Mouse (Mus musculus) kidney, embryonic 14.5 days (tissue): ENCODE measurements around the gene Trib3. TPM values are rescaled to one million over a fixed set of nuclear protein-coding genes. Genes with fewer than 3 reads are reported as not detected.

Experiments
- ATAC-seq: fragments of 200-750 bp; cut with Nextera tagmentation; 2 replicates; pipeline ENCODE4 v1.8.0; 2017; ENCODE audit warnings: moderate number of reproducible peaks, mild to moderate bottlenecking, moderate TSS enrichment, moderate library complexity; ENCODE audit not compliant: low FRiP score, low TSS enrichment
- H3K27ac ChIP-seq: fragments of 300-500 bp; sonication (generic); 2 replicates; pipeline ENCODE4 v1.5.1; 2014; ENCODE audit warnings: low read depth, mild to moderate bottlenecking, low read length, moderate library complexity, mixed read lengths
- H3K27me3 ChIP-seq: fragments of 300-500 bp; sonication (generic); 2 replicates; pipeline ENCODE4 v1.6.1; 2014; ENCODE audit warnings: mild to moderate bottlenecking, low read length; ENCODE audit not compliant: control insufficient read depth, insufficient read depth
- H3K36me3 ChIP-seq: fragments of 300-500 bp; sonication (generic); 2 replicates; pipeline ENCODE4 v1.6.1; 2014; ENCODE audit warnings: low read length, mixed read lengths; ENCODE audit not compliant: control insufficient read depth, insufficient read depth
- H3K4me1 ChIP-seq: fragments of 300-500 bp; sonication (generic); 2 replicates; pipeline ENCODE4 v1.6.1; 2014; ENCODE audit warnings: low read length, mixed read lengths; ENCODE audit not compliant: control insufficient read depth, insufficient read depth
- H3K4me2 ChIP-seq: fragments of 300-500 bp; sonication (generic); replicated peaks from 2 replicates; pipeline ENCODE4 v1.6.1; 2014; ENCODE audit warnings: low read depth, mild to moderate bottlenecking, low read length
- H3K4me3 ChIP-seq: fragments of 300-500 bp; sonication (generic); 2 replicates; pipeline ENCODE4 v1.5.1; 2014; ENCODE audit warnings: mild to moderate bottlenecking, low read length
- H3K9ac ChIP-seq: fragments of 300-500 bp; sonication (generic); 2 replicates; pipeline ENCODE4 v1.6.1; 2014; ENCODE audit warnings: low read depth, mild to moderate bottlenecking, low read length, moderate library complexity
- H3K9me3 ChIP-seq: fragments of 300-500 bp; sonication (generic); 2 replicates; pipeline ENCODE4 v1.6.1; 2016; ENCODE audit warnings: low read length; ENCODE audit not compliant: control insufficient read depth
- WGBS: fragments of 180-500 bp; shearing (Covaris S2); extraction: QIAGEN DNeasy Blood & Tissue Kit; methylation state at CpG from one replicate; pipeline ENCODE4 v1.1.7; 2014; 5-methylcytosine and 5-hydroxymethylcytosine counted together
- polyA plus RNA-seq: library from polyadenylated mRNA; unstranded; fragments of >200 nt; fragmentation: Nextera tagmentation; extraction: Ambion mirVana; gene quantifications from 2 replicates; pipeline ENCODE4 v1.2.1, GENCODE M21; 2014

Gene Trib3
- polyA plus RNA-seq, 1 experiment from 2014 or later, result 0.57 TPM

DNA sequence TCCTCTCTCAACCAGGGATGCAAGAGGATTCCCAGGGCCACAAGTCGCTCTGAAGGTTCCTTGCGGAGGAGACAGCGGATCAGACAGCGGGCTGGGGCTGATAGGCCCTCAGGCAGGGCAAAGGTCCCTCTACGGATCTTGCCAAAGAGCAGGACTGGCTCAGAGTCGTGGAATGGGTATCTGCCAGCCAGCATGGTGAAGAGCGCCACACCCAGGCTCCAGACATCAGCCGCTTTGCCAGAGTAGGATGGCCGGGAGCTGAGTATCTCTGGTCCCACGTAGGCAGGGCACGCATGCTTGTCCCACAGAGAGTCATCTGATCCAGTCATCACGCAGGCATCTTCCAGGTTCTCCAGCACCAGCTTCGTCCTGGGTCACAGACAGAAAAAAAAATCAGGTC lies 5.5 kb downstream of the Trib3 start:
- WGBS, result 85% methylated on average over 13 of the region's 13 CpGs
- Histone ChIP-seq H3K36me3 (no peaks in the 10 kb centered on the region), H3K27me3 (no peaks in the 10 kb centered on the region), H3K9me3 (no peaks in the 10 kb centered on the region), H3K27ac (no peak overlapping the region), H3K4me1 (no peaks in the 10 kb centered on the region), H3K4me2 (no peak overlapping the region), H3K4me3 (no peak overlapping the region), H3K9ac (no peak overlapping the region)
- ATAC-seq, result no peak

DNA sequence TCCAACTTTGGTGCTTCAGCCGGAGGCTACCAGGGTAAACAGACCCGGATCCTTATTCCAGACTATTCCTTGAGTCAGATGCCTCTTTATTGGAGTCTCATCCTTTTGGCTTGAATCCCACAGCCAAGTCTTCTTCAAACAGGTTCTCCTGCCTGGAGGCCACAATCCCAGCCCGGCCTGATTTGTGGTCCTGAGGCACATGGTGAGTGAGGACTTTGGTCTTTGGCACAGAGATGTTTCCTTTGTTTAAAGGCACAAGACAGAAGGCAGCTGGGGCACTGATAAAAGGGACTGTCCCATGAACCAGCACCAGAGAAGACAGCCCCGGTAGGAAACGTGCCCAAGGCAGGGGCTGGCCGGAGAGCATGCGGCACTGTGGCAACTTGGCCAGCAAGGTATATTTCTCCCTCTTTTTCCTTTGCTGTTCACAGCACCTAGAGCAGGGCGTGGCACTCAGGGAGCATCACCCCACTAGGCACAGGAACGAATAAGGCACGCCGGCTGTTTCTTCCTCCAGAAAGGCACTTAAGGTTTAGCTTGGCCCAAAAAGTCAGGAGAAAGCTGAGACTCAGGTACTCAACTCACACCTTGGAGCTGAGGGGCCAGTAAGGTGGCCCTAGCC lies 6.1 kb downstream of the Trib3 start:
- no peaks in the 10 kb centered on the region for H3K9me3 ChIP-seq
- 94% methylated on average over 11 of the region's 11 CpGs for WGBS
- no peaks in the 10 kb centered on the region for H3K27me3 ChIP-seq
- no peak overlapping the region for H3K9ac ChIP-seq
- no peak overlapping the region for H3K4me2 ChIP-seq
- ATAC-seq, result no peak
- H3K4me3 ChIP-seq, result no peak overlapping the region
- no peaks in the 10 kb centered on the region for H3K36me3 ChIP-seq
- H3K27ac ChIP-seq, result no peak overlapping the region
- H3K4me1 ChIP-seq, result no peaks in the 10 kb centered on the region

DNA sequence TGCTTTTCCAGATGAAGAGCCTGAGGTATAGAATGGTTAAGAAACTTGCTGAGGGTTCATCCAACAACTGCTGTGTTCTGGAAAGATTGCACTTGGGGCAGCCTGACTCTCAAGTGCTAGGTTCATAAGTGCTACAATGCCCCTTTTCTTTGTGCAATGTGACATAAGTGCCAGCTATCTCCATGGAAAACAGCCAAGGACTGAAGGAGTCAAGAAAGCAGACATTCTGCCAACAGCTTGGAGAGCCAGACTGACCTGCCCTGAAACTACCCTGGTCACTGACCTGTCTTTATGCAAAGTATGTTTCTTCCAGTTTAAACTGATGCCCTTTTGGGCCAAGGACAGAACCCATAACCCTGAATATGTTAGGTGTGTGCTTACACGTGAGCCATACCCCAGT lies 7.0 kb downstream of the Trib3 start:
- no peak overlapping the region for H3K9ac ChIP-seq
- H3K27ac ChIP-seq, result no peak overlapping the region
- WGBS, result 77% methylated on average over 1 of the region's 1 CpGs
- H3K27me3 ChIP-seq, result no peaks in the 10 kb centered on the region
- no peak overlapping the region for H3K4me2 ChIP-seq
- H3K4me1 ChIP-seq, result no peaks in the 10 kb centered on the region; the same call in 1 of the 2 replicates
- H3K36me3 ChIP-seq, result no peaks in the 10 kb centered on the region
- H3K4me3 ChIP-seq, result no peak overlapping the region
- H3K9me3 ChIP-seq, result no peaks in the 10 kb centered on the region
- ATAC-seq, result no peak

- 62% methylated on average over 11 of the region's 11 CpGs for WGBS
Measured at GRCm38 (mm10) chr2:152335289-152335820, 8.5 kb downstream of the Trib3 start.

DNA sequence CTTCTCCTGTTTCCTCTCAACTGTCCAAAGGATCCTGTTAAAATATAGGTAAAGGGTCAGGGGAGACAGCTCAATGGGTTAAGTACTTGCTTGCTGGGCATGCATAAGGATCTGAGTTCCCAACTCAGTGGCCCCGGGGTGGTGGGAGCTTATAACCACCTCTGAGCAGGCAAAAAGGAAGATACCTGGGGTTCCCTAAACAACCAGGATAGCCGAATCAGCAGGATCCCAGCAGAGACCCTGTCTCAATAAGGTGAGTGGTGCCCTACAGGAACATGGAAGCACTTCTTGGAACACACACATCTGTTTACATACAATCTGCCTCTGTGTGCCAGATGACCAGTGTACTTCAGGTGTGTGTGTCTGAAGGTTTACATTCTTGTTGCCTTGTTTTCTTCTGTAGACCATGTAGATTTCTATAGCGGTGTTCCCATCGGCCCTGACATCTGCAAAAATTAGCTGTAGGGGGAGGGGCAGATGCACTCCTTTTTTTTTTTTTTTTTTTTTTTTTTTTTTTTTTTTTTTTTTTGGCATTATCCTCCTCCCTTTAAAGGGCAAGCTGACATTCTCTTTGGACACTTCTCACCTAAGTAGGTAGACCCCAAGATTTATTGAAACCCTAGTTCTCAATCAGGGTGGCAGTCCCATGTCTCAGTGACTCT lies 10.4 kb downstream of the Trib3 start:
- H3K27ac ChIP-seq, result no peak overlapping the region
- no peak overlapping the region for H3K4me3 ChIP-seq
- H3K4me2 ChIP-seq, result no peak overlapping the region
- H3K9me3 ChIP-seq, result no peaks in the 10 kb centered on the region
- H3K9ac ChIP-seq, result no peak overlapping the region
- H3K4me1 ChIP-seq, result peaks cover 14% of the 10 kb centered on the region
- no peaks in the 10 kb centered on the region for H3K27me3 ChIP-seq
- H3K36me3 ChIP-seq, result peaks cover 8% of the 10 kb centered on the region; the same call in 1 of the 2 replicates
- WGBS, result 73% methylated on average over 4 of the region's 4 CpGs
- ATAC-seq, result no peak

More at GRCm38 (mm10) chr2:152335289-152335820, 8.5 kb downstream of the Trib3 start:
- H3K9me3 ChIP-seq, result no peaks in the 10 kb centered on the region
- H3K4me2 ChIP-seq, result no peak overlapping the region
- H3K27me3 ChIP-seq, result no peaks in the 10 kb centered on the region
- ATAC-seq, result no peak
- no peaks in the 10 kb centered on the region for H3K36me3 ChIP-seq
- H3K9ac ChIP-seq, result no peak overlapping the region
- H3K27ac ChIP-seq, result no peak overlapping the region
- H3K4me1 ChIP-seq, result peaks cover 14% of the 10 kb centered on the region
- H3K4me3 ChIP-seq, result no peak overlapping the region

GRCm38 (mm10) chr2:152332101-152332825 lies 11.6 kb downstream of the Trib3 start, which contains the start of gene Rbck1:
Gene Rbck1, minus strand, starts transcription at chr2:152332653.
- Histone ChIP-seq H3K9me3 (no peaks in the 10 kb centered on the region), H3K27ac (peak within 1 kb of the TSS; percentile 85), H3K9ac (peak within 1 kb of the TSS; percentile 87), H3K36me3 (peaks cover 14% of the 10 kb centered on the region; the same call in 1 of the 2 replicates), H3K4me2 (peak within 1 kb of the TSS; percentile 89), H3K4me3 (peak within 1 kb of the TSS; percentile 92), H3K27me3 (no peaks in the 10 kb centered on the region), H3K4me1 (peaks cover 14% of the 10 kb centered on the region)
- ATAC-seq, result peak; percentile 95
- WGBS, result under 1% methylated on average over 54 of the region's 54 CpGs

DNA sequence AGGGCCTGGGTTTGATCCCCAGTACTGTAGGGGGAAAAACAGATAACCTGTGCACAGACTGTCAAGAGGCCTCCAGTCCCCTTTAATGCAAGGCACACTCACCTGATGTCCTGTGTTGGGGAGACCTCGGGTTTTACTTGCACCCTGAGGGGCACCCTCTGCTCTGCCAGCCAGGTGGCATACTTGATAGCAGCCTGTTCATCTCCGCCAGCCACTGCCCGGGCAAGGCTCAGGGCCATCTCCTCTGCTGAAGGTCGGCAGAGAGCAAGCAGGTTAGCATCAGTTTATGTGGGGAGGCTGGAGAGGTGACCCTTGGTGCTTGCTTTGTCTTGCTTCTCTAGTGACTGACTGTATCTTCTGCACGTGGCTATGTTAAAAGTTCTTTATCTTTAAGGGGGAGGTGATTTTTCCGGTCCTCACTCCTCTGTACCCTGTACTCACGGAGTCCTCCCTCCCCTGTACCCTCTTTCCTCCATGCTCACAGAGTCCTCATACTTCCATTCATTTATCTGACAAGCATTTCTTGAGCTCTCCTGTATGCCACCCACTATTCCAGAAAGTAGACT lies 12.9 kb downstream of the Trib3 start:
- 67% methylated on average over 7 of the region's 7 CpGs for WGBS
- no peaks in the 10 kb centered on the region for H3K9me3 ChIP-seq
- peak overlapping the region; percentile 89 for H3K4me2 ChIP-seq
- H3K36me3 ChIP-seq, result peaks cover 27% of the 10 kb centered on the region
- peak overlapping the region; percentile 92 for H3K4me3 ChIP-seq
- H3K27ac ChIP-seq, result no peak overlapping the region
- H3K4me1 ChIP-seq, result peaks cover 14% of the 10 kb centered on the region
- ATAC-seq, result no peak
- H3K9ac ChIP-seq, result peak overlapping the region; percentile 23; the same call in 1 of the 2 replicates
- no peaks in the 10 kb centered on the region for H3K27me3 ChIP-seq

GRCm38 (mm10) chr2:152327980-152328379 lies 15.9 kb downstream of the Trib3 start:
- Histone ChIP-seq H3K4me3 (no peak overlapping the region), H3K9me3 (no peaks in the 10 kb centered on the region), H3K9ac (no peak overlapping the region), H3K27me3 (no peaks in the 10 kb centered on the region), H3K4me2 (no peak overlapping the region), H3K4me1 (peaks cover 14% of the 10 kb centered on the region), H3K27ac (no peak overlapping the region), H3K36me3 (peaks cover 55% of the 10 kb centered on the region)
- 76% methylated on average over 5 of the region's 5 CpGs for WGBS
- ATAC-seq, result no peak
